Mouse (Mus musculus) adrenal gland, postnatal 36 days (tissue): ENCODE measurements at regions not wholly inside any gene's neighbourhood (a gene's known extent, or its start where the extent isn't known, plus 50 kb on each side); places are given as distances from the start of the nearest gene placed in this dataset.

Experiments
- DNase-seq, 2 experiments: peaks; one replicate each; pipeline ENCODE4 v3.0.0; 2021; ENCODE audit warnings: mixed read lengths in 1 of 2

DNA sequence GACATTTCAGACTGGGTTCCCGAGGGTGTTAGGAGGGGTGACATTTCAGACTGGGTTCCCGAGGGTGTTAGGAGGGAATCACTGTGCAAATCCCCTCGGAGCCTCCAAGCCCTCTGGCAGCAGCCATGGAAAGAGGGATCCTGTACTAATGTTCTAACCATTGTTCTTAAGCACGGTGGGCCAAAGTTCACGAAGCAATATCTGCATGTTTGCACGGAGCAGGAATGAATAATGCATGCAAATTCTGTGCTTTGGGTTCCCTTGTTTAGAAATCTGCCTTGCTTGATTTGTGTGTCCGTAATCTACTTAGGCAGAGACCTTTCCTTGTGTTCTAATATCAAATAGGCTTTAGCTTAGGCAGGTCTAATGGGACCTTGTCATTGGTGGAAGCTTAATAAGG, 55.9 kb upstream of the Zfp280d start:
- DNase-seq = no peak

DNA sequence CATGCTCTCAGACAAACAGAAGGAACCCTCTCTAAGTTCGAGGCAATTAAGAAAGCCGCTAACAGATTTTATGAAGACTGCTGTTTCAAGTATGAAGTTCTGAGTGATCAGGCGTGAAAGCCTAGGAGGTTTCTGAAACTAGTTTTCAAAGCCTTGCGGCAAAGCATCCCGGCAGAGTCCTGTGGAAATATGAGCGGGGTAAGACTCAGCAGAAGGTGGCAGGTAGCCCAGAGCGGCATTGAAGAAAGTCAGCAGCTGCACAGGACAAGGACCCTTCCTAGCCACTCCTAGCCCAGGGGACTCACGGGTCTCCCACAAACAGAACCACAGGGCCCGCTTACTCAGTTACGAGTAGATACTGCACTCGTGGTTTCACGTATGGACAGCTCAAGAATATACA, 54.8 kb upstream of the Zfp280d start:
- no peak for DNase-seq

DNA sequence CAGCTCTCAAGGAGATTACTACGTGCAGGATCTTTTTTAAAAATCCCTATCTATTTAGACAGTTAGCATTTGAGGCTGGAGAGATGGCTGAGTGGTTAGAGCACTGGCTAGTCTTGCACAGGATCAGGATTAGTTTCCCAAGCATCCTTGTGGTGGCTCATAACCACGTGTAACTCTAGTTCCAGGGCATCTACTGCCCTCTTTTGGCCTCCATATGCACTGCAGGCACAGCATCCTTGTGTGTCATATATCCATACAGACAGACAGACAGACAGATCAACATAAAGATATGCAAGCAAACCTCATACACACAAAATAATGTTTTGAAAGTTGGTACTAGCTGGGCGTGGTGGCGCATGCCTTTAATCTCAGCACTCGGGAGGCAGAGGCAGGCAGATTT, 53.3 kb upstream of the Zfp280d start:
- DNase-seq = no peak
